Mouse (Mus musculus) midbrain, embryonic 16.5 days (tissue): ENCODE results near the gene Luc7l3. TPM values are rescaled to one million over a fixed set of nuclear protein-coding genes. Genes with fewer than 3 reads are reported as not detected.

Source experiments
- ATAC-seq: fragments of 200-750 bp; cut with Nextera tagmentation; 2 replicates; pipeline ENCODE4 v1.8.0; 2017; ENCODE audit warnings: moderate TSS enrichment
- H3K27ac ChIP-seq: fragments of 300-500 bp; sonication (generic); 2 replicates; pipeline ENCODE4 v1.5.1; 2014; ENCODE audit warnings: mild to moderate bottlenecking, low read length, mixed read lengths
- H3K27me3 ChIP-seq: fragments of 300-500 bp; sonication (generic); 2 replicates; pipeline ENCODE4 v1.6.1; 2014; ENCODE audit warnings: low read depth, low read length, mixed read lengths; ENCODE audit not compliant: control insufficient read depth, insufficient read depth
- H3K36me3 ChIP-seq: fragments of 300-500 bp; sonication (generic); 2 replicates; pipeline ENCODE4 v1.6.1; 2014; ENCODE audit warnings: mild to moderate bottlenecking, low read length, moderate library complexity, mixed read lengths; ENCODE audit not compliant: control insufficient read depth, insufficient read depth
- H3K4me1 ChIP-seq: fragments of 300-500 bp; sonication (generic); 2 replicates; pipeline ENCODE4 v1.6.1; 2014; ENCODE audit warnings: mild to moderate bottlenecking, low read length, mixed read lengths; ENCODE audit not compliant: control insufficient read depth, insufficient read depth
- H3K4me2 ChIP-seq: fragments of 300-500 bp; sonication (generic); 2 replicates; pipeline ENCODE4 v1.6.1; 2014; ENCODE audit warnings: mild to moderate bottlenecking, low read length, mixed read lengths
- H3K4me3 ChIP-seq: fragments of 300-500 bp; sonication (generic); 2 replicates; pipeline ENCODE4 v1.5.1; 2014; ENCODE audit warnings: low read depth, mild to moderate bottlenecking, low read length, moderate library complexity, mixed read lengths
- H3K9ac ChIP-seq: fragments of 300-500 bp; sonication (generic); 2 replicates; pipeline ENCODE4 v1.6.1; 2014; ENCODE audit warnings: low read depth, low read length, mixed read lengths
- H3K9me3 ChIP-seq: fragments of 300-500 bp; sonication (generic); replicated peaks from 2 replicates; pipeline ENCODE4 v1.6.1; 2014; ENCODE audit warnings: mild to moderate bottlenecking, low read length, mixed read lengths; ENCODE audit not compliant: control insufficient read depth, poor library complexity, severe bottlenecking
- WGBS: fragments of 180-500 bp; shearing (Covaris S2); extraction: QIAGEN DNeasy Blood & Tissue Kit; methylation state at CpG from one replicate; pipeline ENCODE4 v1.1.7; 2014; 5-methylcytosine and 5-hydroxymethylcytosine counted together
- polyA plus RNA-seq: library from polyadenylated mRNA; unstranded; fragments of >200 nt; fragmentation: Nextera tagmentation; extraction: Ambion mirVana; gene quantifications from 2 replicates; pipeline ENCODE4 v1.2.1, GENCODE M21; 2015

Luc7l3 gene
- polyA plus RNA-seq, 1 experiment from 2014 or later: 142 TPM

GRCm38 (mm10) chr11:94317515-94317914 lies 4.3 kb downstream of the Luc7l3 start:
- H3K4me3 ChIP-seq: no peak overlapping the region
- peaks cover 51% of the 10 kb centered on the region for H3K4me1 ChIP-seq
- ATAC-seq: no peak
- no peak overlapping the region for H3K9ac ChIP-seq
- 42% methylated on average over 4 of the region's 4 CpGs for WGBS
- H3K36me3 ChIP-seq: no peaks in the 10 kb centered on the region
- no peaks in the 10 kb centered on the region for H3K27me3 ChIP-seq
- H3K27ac ChIP-seq: no peak overlapping the region
- no peaks in the 10 kb centered on the region for H3K9me3 ChIP-seq
- H3K4me2 ChIP-seq: no peak overlapping the region

GRCm38 (mm10) chr11:94317014-94317413 lies 4.8 kb downstream of the Luc7l3 start:
- Histone ChIP-seq H3K27ac (no peak overlapping the region), H3K4me2 (no peak overlapping the region), H3K9me3 (no peaks in the 10 kb centered on the region), H3K36me3 (no peaks in the 10 kb centered on the region), H3K4me3 (no peak overlapping the region), H3K27me3 (no peaks in the 10 kb centered on the region), H3K9ac (no peak overlapping the region), H3K4me1 (peaks cover 49% of the 10 kb centered on the region)
- WGBS: 88% methylated on average over 1 of the region's 1 CpGs
- ATAC-seq: no peak

GRCm38 (mm10) chr11:94316528-94316927 lies 5.3 kb downstream of the Luc7l3 start:
- no peak overlapping the region for H3K27ac ChIP-seq
- WGBS: 88% methylated on average over 2 of the region's 2 CpGs
- no peak overlapping the region for H3K4me3 ChIP-seq
- H3K27me3 ChIP-seq: no peaks in the 10 kb centered on the region
- H3K4me1 ChIP-seq: peaks cover 50% of the 10 kb centered on the region
- no peaks in the 10 kb centered on the region for H3K9me3 ChIP-seq
- ATAC-seq: no peak
- H3K36me3 ChIP-seq: no peaks in the 10 kb centered on the region
- H3K9ac ChIP-seq: no peak overlapping the region
- no peak overlapping the region for H3K4me2 ChIP-seq

DNA sequence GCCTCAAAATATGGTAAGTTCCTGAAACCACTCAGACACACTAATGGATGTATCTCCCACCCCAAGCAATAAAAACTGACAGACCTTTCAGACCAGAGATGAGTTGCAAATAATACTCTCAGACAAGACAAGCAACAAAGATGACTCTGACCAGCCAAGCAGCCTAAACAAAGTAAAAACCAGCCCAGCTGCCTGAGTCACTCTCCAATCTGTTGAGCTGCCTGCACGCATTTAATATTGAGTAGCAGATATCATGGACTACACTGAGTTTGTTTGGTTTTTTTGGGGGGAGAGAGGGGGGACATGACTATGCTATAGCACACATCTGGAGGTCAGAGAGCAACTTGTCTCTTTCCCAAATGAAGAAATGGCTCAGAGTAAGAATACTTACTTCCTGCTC lies 6.5 kb downstream of the Luc7l3 start:
- H3K4me3 ChIP-seq: no peak overlapping the region
- H3K9ac ChIP-seq: no peak overlapping the region; the same call in 1 of the 2 replicates
- no peaks in the 10 kb centered on the region for H3K9me3 ChIP-seq
- no peak overlapping the region for H3K4me2 ChIP-seq
- H3K4me1 ChIP-seq: peaks cover 49% of the 10 kb centered on the region
- H3K36me3 ChIP-seq: no peaks in the 10 kb centered on the region
- H3K27ac ChIP-seq: no peak overlapping the region
- 75% methylated on average over 1 of the region's 1 CpGs for WGBS
- no peak for ATAC-seq
- no peaks in the 10 kb centered on the region for H3K27me3 ChIP-seq

DNA sequence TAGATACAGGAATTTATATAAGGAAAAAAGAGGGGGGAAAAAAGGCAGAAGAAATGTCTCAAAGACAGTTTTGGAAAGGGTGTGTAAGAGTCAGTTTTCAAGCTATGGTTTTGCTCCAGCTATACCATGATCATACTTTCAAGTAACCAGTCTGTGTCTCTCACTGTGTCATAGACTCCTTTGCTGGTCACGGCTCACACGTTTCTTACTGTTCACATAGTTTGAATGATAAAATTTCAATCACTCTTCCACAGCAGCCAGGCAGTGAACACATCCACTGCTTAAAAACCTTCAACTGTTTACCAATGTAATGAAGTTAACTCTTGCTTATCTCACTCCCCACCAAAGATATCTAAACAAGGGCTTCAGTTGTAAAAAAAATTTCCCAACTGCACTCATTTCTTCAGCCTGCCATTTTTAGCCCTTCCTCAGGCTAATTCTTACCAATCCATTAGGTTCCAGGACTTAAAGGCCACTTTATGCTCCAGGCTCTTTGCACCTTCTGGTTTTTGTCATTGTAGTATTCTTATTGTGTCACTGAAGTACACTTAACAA lies 7.6 kb downstream of the Luc7l3 start:
- Histone ChIP-seq H3K9ac (no peak overlapping the region), H3K4me1 (peaks cover 38% of the 10 kb centered on the region), H3K27ac (no peak overlapping the region), H3K27me3 (no peaks in the 10 kb centered on the region), H3K9me3 (no peaks in the 10 kb centered on the region), H3K36me3 (no peaks in the 10 kb centered on the region), H3K4me2 (no peak overlapping the region), H3K4me3 (no peak overlapping the region)
- WGBS: 70% methylated on average over 2 of the region's 2 CpGs
- ATAC-seq: no peak

DNA sequence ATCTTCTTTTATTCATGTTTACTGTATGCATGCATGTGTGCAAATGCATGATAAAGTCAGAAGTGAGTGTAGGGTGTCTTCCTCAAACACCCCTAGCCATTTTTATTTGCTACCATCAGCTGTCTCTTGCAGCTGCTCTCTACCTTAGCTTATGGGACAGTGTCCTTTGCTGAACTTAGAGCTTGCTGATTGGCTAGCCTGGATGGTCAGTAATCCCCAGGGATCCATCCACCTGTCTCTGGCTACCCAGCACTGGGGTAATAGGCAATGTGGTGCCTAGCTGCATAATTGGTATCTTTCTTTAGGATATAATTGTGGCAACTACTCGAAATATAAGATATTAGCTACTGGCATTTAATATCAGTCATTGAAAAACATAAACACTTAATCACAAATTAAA lies 9.1 kb downstream of the Luc7l3 start:
- Histone ChIP-seq H3K4me3 (no peak overlapping the region), H3K4me1 (peaks cover 34% of the 10 kb centered on the region), H3K4me2 (no peak overlapping the region), H3K9me3 (no peaks in the 10 kb centered on the region), H3K27me3 (no peaks in the 10 kb centered on the region), H3K27ac (no peak overlapping the region), H3K36me3 (no peaks in the 10 kb centered on the region), H3K9ac (no peak overlapping the region)
- whole genome bisulfite sequencing: 93% methylated on average over 1 of the region's 1 CpGs
- ATAC-seq: no peak

- WGBS: 70% methylated on average over 9 of the region's 9 CpGs
- H3K4me3 ChIP-seq: no peak overlapping the region
- H3K36me3 ChIP-seq: peaks cover 43% of the 10 kb centered on the region
- no peak for ATAC-seq
- no peak overlapping the region for H3K27ac ChIP-seq
- no peak overlapping the region for H3K4me2 ChIP-seq
- H3K9me3 ChIP-seq: no peaks in the 10 kb centered on the region
- no peaks in the 10 kb centered on the region for H3K4me1 ChIP-seq
- H3K9ac ChIP-seq: no peak overlapping the region
- no peaks in the 10 kb centered on the region for H3K27me3 ChIP-seq
Observed at GRCm38 (mm10) chr11:94294996-94295845, 26.6 kb downstream of the Luc7l3 start.

GRCm38 (mm10) chr11:94290062-94290740 lies 31.6 kb downstream of the Luc7l3 start:
- Histone ChIP-seq H3K27ac (no peak overlapping the region), H3K27me3 (no peaks in the 10 kb centered on the region), H3K4me3 (no peak overlapping the region), H3K9ac (no peak overlapping the region), H3K4me2 (no peak overlapping the region), H3K9me3 (no peaks in the 10 kb centered on the region), H3K4me1 (no peaks in the 10 kb centered on the region), H3K36me3 (peaks cover 36% of the 10 kb centered on the region)
- no peak for ATAC-seq
- 91% methylated on average over 10 of the region's 10 CpGs for WGBS

- no peak overlapping the region for H3K4me3 ChIP-seq
- H3K36me3 ChIP-seq: peaks cover 24% of the 10 kb centered on the region
- H3K9ac ChIP-seq: no peak overlapping the region
- H3K9me3 ChIP-seq: no peaks in the 10 kb centered on the region
- H3K27ac ChIP-seq: no peak overlapping the region
- ATAC-seq: no peak
- WGBS: 92% methylated on average over 5 of the region's 5 CpGs
- no peaks in the 10 kb centered on the region for H3K27me3 ChIP-seq
- no peaks in the 10 kb centered on the region for H3K4me1 ChIP-seq
- no peak overlapping the region for H3K4me2 ChIP-seq
Observed at GRCm38 (mm10) chr11:94287105-94287504, 34.7 kb downstream of the Luc7l3 start.
